Mouse (Mus musculus) bone marrow, adult 2 months (tissue): Measurements from ENCODE around the gene Rab21. TPM values are rescaled to one million over a fixed set of nuclear protein-coding genes. Genes with fewer than 3 reads are reported as not detected.

Experiments
- H3K27ac ChIP-seq: fragments of 200-500 bp; 2 replicates; pipeline ENCODE4 v1.5.1; 2012; ENCODE audit warnings: low read depth, mild to moderate bottlenecking, control low read depth, inconsistent platforms, low read length; ENCODE audit not compliant: control insufficient read depth, poor library complexity, insufficient read depth
- H3K4me1 ChIP-seq: fragments of 200-500 bp; 2 replicates; pipeline ENCODE4 v1.6.1; 2011; ENCODE audit warnings: low read length; ENCODE audit not compliant: control insufficient read depth, insufficient read depth
- H3K4me3 ChIP-seq: fragments of 200-500 bp; replicated peaks from 2 replicates; pipeline ENCODE3; 2011; ENCODE audit warnings: mild to moderate bottlenecking, low read depth, low read length, control low read depth; ENCODE audit not compliant: control insufficient read depth
- CTCF ChIP-seq: fragments of 200-500 bp; IDR thresholded peaks from 2 replicates; pipeline ENCODE4 v1.5.1; 2011; ENCODE audit warnings: low read length, control low read depth; ENCODE audit not compliant: control insufficient read depth, insufficient read depth
- POLR2A ChIP-seq: fragments of 200-500 bp; IDR thresholded peaks from 2 replicates; pipeline ENCODE4 v1.6.1; 2011; ENCODE audit warnings: low read depth, mild to moderate bottlenecking, control low read depth, low read length, borderline replicate concordance; ENCODE audit not compliant: control insufficient read depth
- whole genome bisulfite sequencing: fragments of 180-500 bp; shearing (Covaris S2); methylation state at CpG from one replicate; pipeline ENCODE4 v1.1.7; 2018; 5-methylcytosine and 5-hydroxymethylcytosine counted together
- polyA plus RNA-seq: library from polyadenylated mRNA; stranded (reverse); fragments of >200 nt; gene quantifications from 2 replicates; pipeline ENCODE4 v1.2.4, GENCODE M21; 2011; ENCODE audit warnings: low replicate concordance; ENCODE audit not compliant: missing spikeins, insufficient read depth, insufficient read length

Rab21 gene
- polyA plus RNA-seq, 1 experiment = 21.2 TPM

- Histone ChIP-seq H3K4me3 (no peak overlapping the region), H3K4me1 (peaks cover 6% of the 10 kb centered on the region; the same call in 1 of the 2 replicates), H3K27ac (no peak overlapping the region)
- TF ChIP-seq POLR2A (no peak), CTCF (no peak)
- 86% methylated on average over 4 of the region's 4 CpGs for WGBS
Measured at GRCm38 (mm10) chr10:115309191-115309590, 6.2 kb downstream of the Rab21 start.

GRCm38 (mm10) chr10:115307331-115307875, 8.0 kb downstream of the Rab21 start:
- H3K4me1 ChIP-seq = peaks cover 4% of the 10 kb centered on the region; the same call in 1 of the 2 replicates
- no peak for TF ChIP-seq POLR2A
- no peak for TF ChIP-seq CTCF
- 81% methylated on average over 7 of the region's 7 CpGs for WGBS
- H3K27ac ChIP-seq = no peak overlapping the region
- no peak overlapping the region for H3K4me3 ChIP-seq

- H3K27ac ChIP-seq = no peak overlapping the region
- no peak for TF ChIP-seq CTCF
- TF ChIP-seq POLR2A = no peak
- no peak overlapping the region for H3K4me3 ChIP-seq
- no peaks in the 10 kb centered on the region for H3K4me1 ChIP-seq
- WGBS = 83% methylated on average over 4 of the region's 4 CpGs
Measured at GRCm38 (mm10) chr10:115298683-115299082, 16.7 kb downstream of the Rab21 start.

GRCm38 (mm10) chr10:115297582-115297981, 17.8 kb downstream of the Rab21 start:
- Histone ChIP-seq H3K27ac (no peak overlapping the region), H3K4me3 (no peak overlapping the region), H3K4me1 (no peaks in the 10 kb centered on the region)
- TF ChIP-seq POLR2A (no peak), CTCF (no peak)
- 90% methylated on average over 5 of the region's 5 CpGs for WGBS

GRCm38 (mm10) chr10:115296401-115296935, 18.9 kb downstream of the Rab21 start:
- TF ChIP-seq POLR2A (no peak), CTCF (no peak)
- no peak overlapping the region for H3K4me3 ChIP-seq
- H3K27ac ChIP-seq = no peak overlapping the region
- H3K4me1 ChIP-seq = no peaks in the 10 kb centered on the region
- 86% methylated on average over 9 of the region's 9 CpGs for WGBS

- Histone ChIP-seq H3K27ac (no peak overlapping the region), H3K4me3 (no peak overlapping the region), H3K4me1 (no peaks in the 10 kb centered on the region)
- no peak for TF ChIP-seq CTCF
- no peak for TF ChIP-seq POLR2A
- 90% methylated on average over 3 of the region's 3 CpGs for whole genome bisulfite sequencing
Measured at GRCm38 (mm10) chr10:115295162-115295561, 20.2 kb downstream of the Rab21 start.

- no peak overlapping the region for H3K4me3 ChIP-seq
- WGBS = 92% methylated on average over 7 of the region's 7 CpGs
- TF ChIP-seq CTCF (no peak), POLR2A (no peak)
- no peak overlapping the region for H3K27ac ChIP-seq
- no peaks in the 10 kb centered on the region for H3K4me1 ChIP-seq
Measured at GRCm38 (mm10) chr10:115294715-115295114, 20.7 kb downstream of the Rab21 start.

- H3K27ac ChIP-seq = no peak overlapping the region
- TF ChIP-seq CTCF (no peak), POLR2A (no peak)
- 88% methylated on average over 7 of the region's 7 CpGs for WGBS
- no peak overlapping the region for H3K4me3 ChIP-seq
- H3K4me1 ChIP-seq = no peaks in the 10 kb centered on the region
Measured at GRCm38 (mm10) chr10:115293946-115294345, 21.4 kb downstream of the Rab21 start.

GRCm38 (mm10) chr10:115290671-115291070, 24.7 kb downstream of the Rab21 start:
- no peak overlapping the region for H3K4me3 ChIP-seq
- H3K4me1 ChIP-seq = no peaks in the 10 kb centered on the region
- H3K27ac ChIP-seq = no peak overlapping the region
- no peak for TF ChIP-seq CTCF
- no peak for TF ChIP-seq POLR2A
- WGBS = 93% methylated on average over 9 of the region's 9 CpGs
